Mouse (Mus musculus): Measurements from ENCODE around the gene Filip1. TPM values are rescaled to one million over a fixed set of nuclear protein-coding genes. Genes with fewer than 3 reads are reported as not detected.

Gene Filip1
- polyA plus RNA-seq, 1 experiment from 2014 or later: 1.5 TPM

DNA sequence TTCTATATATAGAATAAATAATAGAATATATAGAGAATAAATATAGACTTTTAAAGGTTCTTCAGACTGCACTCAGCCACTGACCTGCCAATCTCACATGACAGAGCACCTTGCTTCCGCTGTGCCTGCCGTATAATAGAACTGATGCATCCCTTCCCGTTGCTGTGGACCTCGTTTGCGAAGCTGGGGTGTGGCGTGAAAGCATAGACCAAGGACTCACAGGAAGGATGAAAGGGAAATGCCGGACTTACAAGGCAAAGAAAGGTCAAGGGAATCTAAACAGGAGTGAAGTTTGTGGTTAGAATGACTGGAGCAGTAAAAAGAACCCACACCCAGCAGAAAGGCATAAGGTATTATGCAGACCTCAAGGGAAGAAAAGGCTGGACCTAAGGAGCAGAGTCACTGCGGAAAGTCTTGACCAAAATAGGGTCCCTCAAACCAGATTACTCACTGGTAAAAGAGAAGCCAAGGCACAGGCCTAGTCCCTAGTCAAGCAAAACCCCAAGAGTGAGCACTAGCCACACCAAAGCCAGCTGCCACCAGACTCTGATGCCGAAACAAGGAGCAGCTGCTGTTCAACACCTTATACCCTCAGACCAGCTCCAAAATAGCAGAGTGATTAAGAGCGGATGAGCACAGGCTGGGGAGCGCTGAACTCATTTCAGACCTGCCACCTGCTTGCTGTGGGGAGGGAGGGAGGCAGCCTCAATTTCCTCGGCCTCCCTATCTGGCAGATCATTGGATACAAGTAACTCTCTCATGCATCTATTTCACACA, 45.8 kb downstream of the Filip1 start:
- H3K4me2 ChIP-seq (ENCODE audit: low read depth, severe bottlenecking): no peak overlapping the region
- no peaks in the 10 kb centered on the region for H3K27me3 ChIP-seq (ENCODE audit: control insufficient read depth, insufficient read depth, low read length)
- ATAC-seq (ENCODE audit: insufficient number of reproducible peaks, low FRiP score, low TSS enrichment, low read depth): no peak; the same call in 1 of the 2 replicates
- H3K9ac ChIP-seq (ENCODE audit: low read length): no peak overlapping the region
- 67% methylated on average over 12 of the region's 12 CpGs for WGBS
- H3K4me1 ChIP-seq (ENCODE audit: control insufficient read depth, insufficient read depth, low read length): no peaks in the 10 kb centered on the region
- no peak overlapping the region for H3K4me3 ChIP-seq (ENCODE audit: low read depth, low read length)
- no peak overlapping the region for H3K27ac ChIP-seq (replicated peaks; ENCODE audit: low read depth, low read length)
- no peak for DNase-seq (ENCODE audit: low spot score)
- H3K9me3 ChIP-seq (ENCODE audit: control insufficient read depth, low read length): no peaks in the 10 kb centered on the region
- H3K36me3 ChIP-seq (ENCODE audit: control insufficient read depth, insufficient read depth, low read length): no peaks in the 10 kb centered on the region

DNA sequence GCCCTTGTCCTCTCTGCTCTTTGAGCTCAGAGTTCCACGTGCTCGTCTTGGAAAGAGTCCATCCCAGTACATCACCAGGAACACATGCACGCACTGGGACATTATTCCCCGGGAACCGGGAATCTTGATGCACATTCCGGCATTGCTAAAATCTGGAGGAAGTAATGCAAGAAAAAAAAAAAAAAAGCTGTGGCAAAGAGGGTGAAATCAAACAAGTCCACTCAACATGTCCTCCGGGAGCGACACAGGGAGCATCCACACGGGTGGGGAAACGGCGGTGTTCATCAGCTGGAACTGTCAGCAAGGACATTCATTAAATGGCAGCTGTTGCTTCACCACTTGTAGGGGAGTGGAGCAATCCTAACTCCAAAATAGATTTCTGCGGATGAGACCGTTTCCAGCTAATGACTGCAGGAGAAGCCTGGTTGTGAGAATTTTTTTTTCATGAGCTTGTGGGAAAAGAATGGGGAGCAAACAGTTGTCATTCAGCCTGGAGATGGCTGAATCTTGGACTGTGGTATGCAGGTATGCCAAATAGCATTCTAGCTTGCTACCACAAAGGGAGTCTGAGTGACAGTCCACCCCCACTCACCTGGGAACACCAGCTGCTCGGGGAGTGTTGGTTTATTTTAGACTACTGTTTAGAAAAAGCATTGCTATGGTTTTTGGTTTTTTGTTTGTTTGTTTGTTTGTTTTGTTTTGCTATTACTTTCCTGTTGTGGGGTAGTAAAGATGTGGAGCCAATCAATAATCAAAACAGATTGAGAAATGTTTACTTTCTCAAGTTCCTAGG, 46.9 kb downstream of the Filip1 start:
- Histone ChIP-seq H3K27ac (replicated peaks; ENCODE audit: low read depth, low read length) (no peak overlapping the region), H3K4me3 (ENCODE audit: low read depth, low read length) (no peak overlapping the region), H3K36me3 (ENCODE audit: control insufficient read depth, insufficient read depth, low read length) (no peaks in the 10 kb centered on the region), H3K9ac (ENCODE audit: low read length) (no peak overlapping the region), H3K9me3 (ENCODE audit: control insufficient read depth, low read length) (no peaks in the 10 kb centered on the region), H3K4me2 (ENCODE audit: low read depth, severe bottlenecking) (no peak overlapping the region), H3K4me1 (ENCODE audit: control insufficient read depth, insufficient read depth, low read length) (no peaks in the 10 kb centered on the region), H3K27me3 (ENCODE audit: control insufficient read depth, insufficient read depth, low read length) (no peaks in the 10 kb centered on the region)
- DNase-seq (ENCODE audit: low spot score) (no peak), ATAC-seq (ENCODE audit: insufficient number of reproducible peaks, low FRiP score, low TSS enrichment, low read depth) (no peak)
- WGBS: 90% methylated on average over 14 of the region's 14 CpGs

DNA sequence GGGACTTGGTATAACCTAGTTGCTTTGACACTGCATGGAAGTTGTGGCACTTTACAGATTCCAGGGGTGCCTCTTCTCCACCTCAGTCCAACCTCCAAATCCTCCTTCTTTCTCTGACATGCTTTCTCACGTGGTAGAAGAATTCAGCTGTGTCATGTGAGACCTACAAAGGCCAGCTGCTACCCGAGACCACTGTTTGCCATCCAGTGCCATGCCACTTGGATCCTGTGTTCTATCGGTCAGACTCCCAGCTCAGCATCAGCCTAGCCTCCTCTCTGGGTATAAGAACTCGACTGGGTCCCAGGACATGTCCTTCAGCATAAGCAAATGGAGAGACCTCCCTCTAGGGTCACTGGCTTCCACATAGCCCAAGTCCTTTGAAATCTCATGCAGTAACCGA, 47.6 kb downstream of the Filip1 start:
- 84% methylated on average over 5 of the region's 5 CpGs for WGBS
- Histone ChIP-seq H3K27ac (replicated peaks; ENCODE audit: low read depth, low read length) (no peak overlapping the region), H3K4me3 (ENCODE audit: low read depth, low read length) (no peak overlapping the region), H3K9ac (ENCODE audit: low read length) (no peak overlapping the region), H3K4me2 (ENCODE audit: low read depth, severe bottlenecking) (no peak overlapping the region), H3K27me3 (ENCODE audit: control insufficient read depth, insufficient read depth, low read length) (no peaks in the 10 kb centered on the region), H3K4me1 (ENCODE audit: control insufficient read depth, insufficient read depth, low read length) (no peaks in the 10 kb centered on the region), H3K36me3 (ENCODE audit: control insufficient read depth, insufficient read depth, low read length) (no peaks in the 10 kb centered on the region), H3K9me3 (ENCODE audit: control insufficient read depth, low read length) (no peaks in the 10 kb centered on the region)
- ATAC-seq (ENCODE audit: insufficient number of reproducible peaks, low FRiP score, low TSS enrichment, low read depth) (no peak), DNase-seq (ENCODE audit: low spot score) (no peak)

DNA sequence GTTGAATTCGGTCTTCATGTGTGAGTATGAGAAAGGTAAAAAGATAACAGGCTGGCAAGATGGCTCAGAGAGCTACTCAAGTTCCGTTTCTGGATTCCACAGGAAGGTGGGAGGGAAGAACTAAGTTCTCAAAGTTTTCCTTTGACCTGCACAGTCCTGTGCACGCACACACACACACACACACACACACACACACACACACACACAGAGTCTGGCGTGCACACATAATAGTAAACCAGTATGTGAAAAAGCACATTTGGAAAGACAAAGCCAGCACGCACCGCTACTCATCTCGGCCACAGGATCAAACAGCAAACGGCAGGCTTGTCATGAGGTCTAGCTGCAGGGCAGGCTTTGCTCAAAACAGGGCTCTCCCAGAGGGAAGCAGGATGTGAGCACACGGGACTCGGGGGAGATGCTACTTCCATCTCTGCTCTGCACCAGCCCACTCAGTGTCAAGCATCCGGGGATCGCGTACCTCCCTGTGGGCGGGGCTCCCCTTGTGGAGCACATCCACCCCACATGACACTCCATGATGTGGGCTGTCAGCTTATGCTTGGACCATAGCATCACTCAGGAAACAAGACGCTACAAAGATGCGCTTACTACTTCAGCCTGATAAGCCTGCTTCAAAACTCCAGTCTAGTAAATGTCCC, 50.9 kb downstream of the Filip1 start:
- Histone ChIP-seq H3K9ac (ENCODE audit: low read length) (no peak overlapping the region), H3K27me3 (ENCODE audit: control insufficient read depth, insufficient read depth, low read length) (no peaks in the 10 kb centered on the region), H3K9me3 (ENCODE audit: control insufficient read depth, low read length) (no peaks in the 10 kb centered on the region), H3K36me3 (ENCODE audit: control insufficient read depth, insufficient read depth, low read length) (no peaks in the 10 kb centered on the region), H3K27ac (replicated peaks; ENCODE audit: low read depth, low read length) (no peak overlapping the region), H3K4me2 (ENCODE audit: low read depth, severe bottlenecking) (no peak overlapping the region), H3K4me1 (ENCODE audit: control insufficient read depth, insufficient read depth, low read length) (no peaks in the 10 kb centered on the region), H3K4me3 (ENCODE audit: low read depth, low read length) (no peak overlapping the region)
- DNase-seq (ENCODE audit: low spot score) (no peak), ATAC-seq (ENCODE audit: insufficient number of reproducible peaks, low FRiP score, low TSS enrichment, low read depth) (no peak)
- 81% methylated on average over 16 of the region's 16 CpGs for WGBS

DNA sequence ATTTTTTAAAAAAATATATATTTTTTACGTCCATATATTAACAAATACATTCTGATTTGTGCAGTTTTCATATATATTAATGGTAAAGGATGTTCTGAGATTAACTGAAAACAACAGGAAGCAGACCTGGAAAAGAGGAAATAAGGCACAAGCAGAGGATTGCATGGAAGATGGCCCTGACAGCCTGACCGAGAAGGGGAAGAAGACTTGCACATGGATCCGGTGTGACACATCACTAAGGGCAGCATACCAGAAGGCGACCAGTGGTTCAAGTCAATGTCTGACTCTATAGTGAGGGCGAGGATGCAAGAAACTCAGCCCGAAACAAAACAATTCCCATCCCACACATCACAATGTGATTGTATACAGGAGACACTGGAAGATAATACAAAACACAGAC, 52.2 kb downstream of the Filip1 start:
- Histone ChIP-seq H3K27me3 (ENCODE audit: control insufficient read depth, insufficient read depth, low read length) (no peaks in the 10 kb centered on the region), H3K9ac (ENCODE audit: low read length) (no peak overlapping the region), H3K4me2 (ENCODE audit: low read depth, severe bottlenecking) (no peak overlapping the region), H3K27ac (replicated peaks; ENCODE audit: low read depth, low read length) (no peak overlapping the region), H3K4me1 (ENCODE audit: control insufficient read depth, insufficient read depth, low read length) (no peaks in the 10 kb centered on the region), H3K4me3 (ENCODE audit: low read depth, low read length) (no peak overlapping the region), H3K9me3 (ENCODE audit: control insufficient read depth, low read length) (no peaks in the 10 kb centered on the region), H3K36me3 (ENCODE audit: control insufficient read depth, insufficient read depth, low read length) (no peaks in the 10 kb centered on the region)
- ATAC-seq (ENCODE audit: insufficient number of reproducible peaks, low FRiP score, low TSS enrichment, low read depth): no peak
- no peak for DNase-seq (ENCODE audit: low spot score)
- WGBS: 91% methylated on average over 6 of the region's 6 CpGs

DNA sequence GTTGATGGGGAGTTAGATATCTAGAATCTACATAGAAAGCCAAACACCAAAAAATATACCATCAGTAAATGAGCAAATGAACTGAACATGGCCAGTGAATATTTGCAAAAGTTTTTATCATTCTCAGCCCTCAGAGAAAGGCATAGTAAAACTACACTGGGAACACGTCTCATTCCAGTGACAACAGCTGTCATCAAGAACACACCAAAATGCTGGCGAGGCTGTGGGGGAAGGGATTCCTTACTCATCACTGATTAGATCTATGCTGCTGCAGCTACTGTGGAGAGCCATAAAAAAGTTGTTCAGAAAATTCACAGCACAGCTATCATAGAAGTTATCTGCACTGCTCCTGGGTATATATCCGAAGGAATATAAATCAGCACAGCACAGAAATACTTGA, 54.3 kb downstream of the Filip1 start:
- no peak overlapping the region for H3K27ac ChIP-seq (replicated peaks; ENCODE audit: low read depth, low read length)
- DNase-seq (ENCODE audit: low spot score): no peak
- WGBS: 78% methylated on average over 3 of the region's 3 CpGs
- no peaks in the 10 kb centered on the region for H3K9me3 ChIP-seq (ENCODE audit: control insufficient read depth, low read length)
- no peak overlapping the region for H3K4me2 ChIP-seq (ENCODE audit: low read depth, severe bottlenecking)
- no peak overlapping the region for H3K9ac ChIP-seq (ENCODE audit: low read length)
- no peak for ATAC-seq (ENCODE audit: insufficient number of reproducible peaks, low FRiP score, low TSS enrichment, low read depth)
- no peaks in the 10 kb centered on the region for H3K4me1 ChIP-seq (ENCODE audit: control insufficient read depth, insufficient read depth, low read length)
- H3K27me3 ChIP-seq (ENCODE audit: control insufficient read depth, insufficient read depth, low read length): no peaks in the 10 kb centered on the region
- no peak overlapping the region for H3K4me3 ChIP-seq (ENCODE audit: low read depth, low read length)
- H3K36me3 ChIP-seq (ENCODE audit: control insufficient read depth, insufficient read depth, low read length): no peaks in the 10 kb centered on the region

DNA sequence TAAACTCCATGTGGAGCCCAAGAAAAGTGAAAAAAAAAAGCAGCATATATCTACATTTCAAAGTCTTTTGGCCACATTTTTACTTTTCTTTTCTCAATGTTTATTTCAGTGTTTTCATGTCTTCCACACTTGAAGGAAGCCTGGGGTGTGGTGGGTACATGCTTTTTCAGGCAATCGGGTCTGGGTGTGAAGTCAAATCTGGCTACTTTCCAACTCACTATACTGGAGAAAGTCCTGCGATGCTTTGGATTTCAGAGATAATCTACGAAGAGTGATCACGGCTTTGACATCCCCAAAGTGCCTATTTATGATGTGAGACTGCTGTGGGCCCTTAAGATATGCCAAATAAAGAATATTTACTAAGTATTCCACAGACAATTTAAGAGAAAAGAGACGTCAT, 57.7 kb downstream of the Filip1 start:
- H3K4me3 ChIP-seq (ENCODE audit: low read depth, low read length): no peak overlapping the region
- WGBS: 88% methylated on average over 5 of the region's 5 CpGs
- ATAC-seq (ENCODE audit: insufficient number of reproducible peaks, low FRiP score, low TSS enrichment, low read depth): no peak
- H3K27me3 ChIP-seq (ENCODE audit: control insufficient read depth, insufficient read depth, low read length): no peaks in the 10 kb centered on the region
- H3K9me3 ChIP-seq (ENCODE audit: control insufficient read depth, low read length): no peaks in the 10 kb centered on the region
- H3K4me1 ChIP-seq (ENCODE audit: control insufficient read depth, insufficient read depth, low read length): no peaks in the 10 kb centered on the region
- H3K9ac ChIP-seq (ENCODE audit: low read length): no peak overlapping the region
- no peaks in the 10 kb centered on the region for H3K36me3 ChIP-seq (ENCODE audit: control insufficient read depth, insufficient read depth, low read length)
- no peak overlapping the region for H3K27ac ChIP-seq (replicated peaks; ENCODE audit: low read depth, low read length)
- no peak for DNase-seq (ENCODE audit: low spot score)
- no peak overlapping the region for H3K4me2 ChIP-seq (ENCODE audit: low read depth, severe bottlenecking)

DNA sequence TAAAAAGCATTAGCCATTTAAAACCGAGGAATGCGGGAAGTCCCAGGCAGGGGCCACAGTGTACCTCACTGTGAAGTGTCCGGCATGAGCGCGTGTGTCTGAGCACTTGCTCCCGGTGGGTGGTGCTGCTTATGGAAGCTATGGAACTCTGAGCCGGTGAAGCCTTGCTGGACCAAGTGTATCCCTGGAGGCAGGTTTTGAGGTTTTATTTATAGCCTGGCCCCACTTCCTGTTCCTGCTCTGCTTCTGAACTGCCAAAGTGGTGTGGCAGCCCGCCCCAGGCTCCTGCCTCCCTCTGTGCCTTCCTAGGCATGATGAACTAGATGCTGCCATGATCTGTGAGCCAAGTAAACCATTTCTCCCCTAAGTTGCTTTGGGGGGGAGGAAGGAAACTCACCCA, 60.7 kb downstream of the Filip1 start:
- no peaks in the 10 kb centered on the region for H3K9me3 ChIP-seq (ENCODE audit: control insufficient read depth, low read length)
- DNase-seq (ENCODE audit: low spot score) (no peak), ATAC-seq (ENCODE audit: insufficient number of reproducible peaks, low FRiP score, low TSS enrichment, low read depth) (no peak)
- H3K27me3 ChIP-seq (ENCODE audit: control insufficient read depth, insufficient read depth, low read length): no peaks in the 10 kb centered on the region
- H3K4me2 ChIP-seq (ENCODE audit: low read depth, severe bottlenecking): no peak overlapping the region
- no peaks in the 10 kb centered on the region for H3K4me1 ChIP-seq (ENCODE audit: control insufficient read depth, insufficient read depth, low read length)
- no peaks in the 10 kb centered on the region for H3K36me3 ChIP-seq (ENCODE audit: control insufficient read depth, insufficient read depth, low read length)
- H3K9ac ChIP-seq (ENCODE audit: low read length): no peak overlapping the region
- H3K27ac ChIP-seq (replicated peaks; ENCODE audit: low read depth, low read length): no peak overlapping the region
- 60% methylated on average over 8 of the region's 8 CpGs for WGBS
- H3K4me3 ChIP-seq (ENCODE audit: low read depth, low read length): no peak overlapping the region
